Comparison of ENCODE assay signal across 14 mouse cellular contexts in the genomic region with DNA sequence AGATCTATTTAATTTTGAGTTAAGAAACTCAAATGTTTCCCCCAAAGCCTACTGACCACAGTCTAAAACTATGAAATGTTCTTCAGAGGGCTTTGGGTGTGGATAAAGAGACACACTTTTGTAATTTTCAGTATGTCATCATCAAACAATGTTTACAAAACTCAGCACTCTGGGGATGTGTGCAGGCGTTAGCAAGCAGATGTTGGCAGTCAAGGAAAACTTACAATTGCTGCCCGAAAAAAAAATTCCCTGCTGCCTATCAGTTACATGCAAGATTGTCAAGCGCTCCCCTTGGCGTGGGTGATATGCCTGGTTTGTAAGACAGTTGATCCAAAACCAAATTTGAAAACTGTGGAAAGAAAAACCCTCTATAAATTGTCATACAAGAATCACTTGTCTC.
DNase-seq lines count a peak whose midpoint lies in the region; ATAC-seq lines count a peak whose summit lies in the region.
"Had no signal": no experiment of that assay in that cellular context is flagged by ENCODE, and none has a peak within 500 bp of the region (broad histone marks: within the 10 kb centered on the region; RNA-seq: fewer than 3 reads in every experiment).

No protein-coding gene starts in this region.

- intact Hi-C loops in left cerebral cortex, postnatal 10 days (cut with DNase I): no loop called here

- peaks cover 20% of the 10 kb centered on the region for H3K4me1 ChIP-seq in limb, embryonic 13.5 days
- H3K4me1 ChIP-seq in limb, embryonic 10.5 days: peaks cover 4% of the 10 kb centered on the region
- H3K4me1 ChIP-seq in heart, embryonic 15.5 days (replicated peaks): peaks cover 4% of the 10 kb centered on the region; the same call in 1 of the 2 replicates
- H3K4me1 ChIP-seq: forebrain, embryonic 10.5 days had no signal

- H3K27me3 ChIP-seq in limb, embryonic 13.5 days: no peaks in the 10 kb centered on the region
- no peaks in the 10 kb centered on the region for H3K27me3 ChIP-seq in limb, embryonic 10.5 days (ENCODE audit: low read depth, poor library complexity, severe bottlenecking)
- H3K27me3 ChIP-seq in heart, embryonic 15.5 days: no peaks in the 10 kb centered on the region

- H3K4me3 ChIP-seq in limb, embryonic 13.5 days: no peak overlapping the region
- H3K4me3 ChIP-seq in limb, embryonic 10.5 days: no peak overlapping the region
- no peak overlapping the region for H3K4me3 ChIP-seq in heart, embryonic 15.5 days
- H3K4me3 ChIP-seq: forebrain, embryonic 10.5 days; heart, adult 2 months had no signal

- DNase-seq in adrenal gland, postnatal 14 days: peak; percentile 9
- no peak for DNase-seq in adrenal gland, postnatal 4 days (ENCODE audit: low spot score in 2 of 2)
- no peak for DNase-seq in limb, embryonic 10.5 days (ENCODE audit: low spot score)
- DNase-seq in lung, postnatal 4 days: peak; percentile 11 to 36
- no peak for DNase-seq in kidney, postnatal 36 days
- no peak for DNase-seq in left cerebral cortex, postnatal 10 days (ENCODE audit: extremely low spot score in 1 of 2, low spot score in 2 of 2)
- DNase-seq: B cell, adult 2 months; cerebellum, postnatal 10 days; layer of hippocampus, postnatal 36 days had no signal

- ATAC-seq in limb, embryonic 13.5 days (ENCODE audit: low FRiP score, low read depth): no peak
- no peak for ATAC-seq in heart, embryonic 15.5 days (replicated peaks; ENCODE audit: insufficient number of reproducible peaks, insufficient read depth, low FRiP score, low read depth)
- ATAC-seq: intestine, postnatal 0 days had no signal

- no peaks in the 10 kb centered on the region for H3K36me3 ChIP-seq in limb, embryonic 13.5 days
- no peaks in the 10 kb centered on the region for H3K36me3 ChIP-seq in limb, embryonic 10.5 days
- no peaks in the 10 kb centered on the region for H3K36me3 ChIP-seq in heart, embryonic 15.5 days
- H3K36me3 ChIP-seq: forebrain, embryonic 10.5 days had no signal

- no peak overlapping the region for H3K9ac ChIP-seq in limb, embryonic 13.5 days
- no peak overlapping the region for H3K9ac ChIP-seq in heart, embryonic 15.5 days

- WGBS in limb, embryonic 13.5 days: 51% methylated on average over 4 of the region's 4 CpGs
- WGBS in limb, embryonic 10.5 days: 75% methylated on average over 4 of the region's 4 CpGs
- 24% methylated on average over 4 of the region's 4 CpGs for WGBS in heart, embryonic 15.5 days

- H3K9me3 ChIP-seq in limb, embryonic 13.5 days: no peaks in the 10 kb centered on the region
- H3K9me3 ChIP-seq in limb, embryonic 10.5 days (replicated peaks): no peaks in the 10 kb centered on the region
- H3K9me3 ChIP-seq in heart, embryonic 15.5 days (replicated peaks): no peaks in the 10 kb centered on the region
- H3K9me3 ChIP-seq: forebrain, embryonic 10.5 days had no signal

- H3K4me2 ChIP-seq in limb, embryonic 13.5 days (replicated peaks): no peak overlapping the region
- H3K4me2 ChIP-seq in heart, embryonic 15.5 days: no peak overlapping the region

- peak overlapping the region; percentile 63; the same call in 1 of the 2 replicates for H3K27ac ChIP-seq in limb, embryonic 13.5 days
- no peak overlapping the region for H3K27ac ChIP-seq in limb, embryonic 10.5 days
- H3K27ac ChIP-seq in heart, embryonic 15.5 days: peak overlapping the region; percentile 27; the same call in 1 of the 2 replicates
- H3K27ac ChIP-seq: forebrain, embryonic 10.5 days; heart, adult 2 months had no signal

Comparison
In these comparisons a context has a peak if more than half of its experiments do, and no peak if none do; other contexts are left out.
1. DNase-seq: peak in adrenal gland, postnatal 14 days (single experiment) and lung, postnatal 4 days (2 of 2); none in adrenal gland, postnatal 4 days (0 of 2), limb, embryonic 10.5 days (single experiment), kidney, postnatal 36 days (0 of 2) and left cerebral cortex, postnatal 10 days (0 of 2).